Comparison of ENCODE assay signal across 16 mouse cellular contexts in the genomic region with DNA sequence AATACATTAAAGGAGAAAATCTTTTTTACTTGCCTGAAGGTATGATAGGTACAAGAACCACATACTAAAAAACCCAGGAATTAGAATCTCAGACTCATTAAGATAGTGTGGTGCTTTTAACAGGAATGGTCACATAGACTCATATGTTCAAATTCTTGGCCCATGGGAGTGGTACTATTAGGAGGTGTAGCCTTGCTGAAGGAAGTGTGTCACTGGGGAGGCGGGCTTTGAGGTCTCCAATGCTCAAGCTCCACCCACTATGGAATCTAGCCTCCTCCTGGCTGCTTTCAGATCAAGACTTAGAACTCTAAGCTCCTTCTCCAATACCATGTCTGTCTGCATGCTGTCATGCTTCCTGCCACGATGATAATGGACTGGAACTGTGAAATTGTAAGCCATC. TPM values are rescaled to one million over a fixed set of nuclear protein-coding genes. Genes with fewer than 3 reads are reported as not detected.
DNase-seq lines count a peak whose midpoint lies in the region; ATAC-seq and TF ChIP-seq lines count a peak whose summit lies in the region.
"Had no signal": no experiment of that assay in that cellular context is flagged by ENCODE, and none has a peak within 500 bp of the region (broad histone marks: within the 10 kb centered on the region; RNA-seq: fewer than 3 reads in every experiment).

No protein-coding gene starts in this region.

- H3K9me3 ChIP-seq in limb, embryonic 13.5 days: 0 out of 2 replicates have a peak, but pooled peaks cover 4% of the 10 kb centered on the region
- no peaks in the 10 kb centered on the region for H3K9me3 ChIP-seq in limb, embryonic 10.5 days (replicated peaks)
- no peaks in the 10 kb centered on the region for H3K9me3 ChIP-seq in forebrain, embryonic 11.5 days (ENCODE audit: control insufficient read depth, low read length)
- H3K9me3 ChIP-seq in forebrain, embryonic 15.5 days: no peaks in the 10 kb centered on the region
- H3K9me3 ChIP-seq: embryonic facial prominence, embryonic 10.5 days; G1E had no signal

- TF ChIP-seq POLR2A in brain, embryonic 14.5 days (IDR thresholded peaks at IDR 0.05; ENCODE audit: borderline replicate concordance, extremely low read depth, insufficient read depth, insufficient read length, poor library complexity, severe bottlenecking): no peak

- no peaks in the 10 kb centered on the region for H3K27me3 ChIP-seq in limb, embryonic 13.5 days
- H3K27me3 ChIP-seq in limb, embryonic 10.5 days (ENCODE audit: low read depth, poor library complexity, severe bottlenecking): no peaks in the 10 kb centered on the region
- no peaks in the 10 kb centered on the region for H3K27me3 ChIP-seq in forebrain, embryonic 11.5 days (ENCODE audit: control insufficient read depth, insufficient read depth, low read length)
- H3K27me3 ChIP-seq in forebrain, embryonic 15.5 days: no peaks in the 10 kb centered on the region
- H3K27me3 ChIP-seq: heart, embryonic 13.5 days had no signal

- H3K4me3 ChIP-seq in limb, embryonic 13.5 days: no peak overlapping the region
- no peak overlapping the region for H3K4me3 ChIP-seq in limb, embryonic 10.5 days
- no peak overlapping the region for H3K4me3 ChIP-seq in forebrain, embryonic 11.5 days (ENCODE audit: low read depth, low read length)
- H3K4me3 ChIP-seq in forebrain, embryonic 15.5 days: no peak overlapping the region
- H3K4me3 ChIP-seq: embryonic facial prominence, embryonic 10.5 days; heart, embryonic 13.5 days had no signal

- no peak for DNase-seq in limb, embryonic 10.5 days (ENCODE audit: low spot score)
- DNase-seq in 3T3-L1 (ENCODE audit: low read depth, low spot score) (peak; percentile 19), MN1 (ENCODE audit: low spot score) (peak; percentile 30)
- peak; percentile 3 for DNase-seq in brain, embryonic 14.5 days (ENCODE audit: low read depth)
- DNase-seq in forebrain, embryonic 11.5 days (ENCODE audit: low spot score): no peak
- DNase-seq: B cell, adult 2 months; gastrocnemius, postnatal 36 days had no signal

- peak; percentile 36; the same call in 1 of the 2 replicates for ATAC-seq in limb, embryonic 13.5 days (ENCODE audit: low FRiP score, low read depth)
- no peak for ATAC-seq in forebrain, embryonic 11.5 days (replicated peaks; ENCODE audit: low FRiP score)
- no peak for ATAC-seq in forebrain, embryonic 15.5 days (replicated peaks)
- ATAC-seq: CD4-positive, CD25-positive, alpha-beta regulatory T cell, adult 4 months; forebrain, embryonic 14.5 days had no signal

- H3K4me2 ChIP-seq in limb, embryonic 13.5 days (replicated peaks): no peak overlapping the region
- no peak overlapping the region for H3K4me2 ChIP-seq in forebrain, embryonic 11.5 days (ENCODE audit: low read depth, low read length, severe bottlenecking)
- no peak overlapping the region for H3K4me2 ChIP-seq in forebrain, embryonic 15.5 days (replicated peaks)
- H3K4me2 ChIP-seq: heart, embryonic 13.5 days had no signal

- 76% methylated on average over 2 of the region's 2 CpGs for WGBS in limb, embryonic 13.5 days
- 79% methylated on average over 2 of the region's 2 CpGs for WGBS in limb, embryonic 10.5 days
- WGBS in forebrain, embryonic 11.5 days: 85% methylated on average over 2 of the region's 2 CpGs
- 82% methylated on average over 2 of the region's 2 CpGs for WGBS in forebrain, embryonic 15.5 days

- H3K27ac ChIP-seq in limb, embryonic 13.5 days: no peak overlapping the region
- H3K27ac ChIP-seq in limb, embryonic 10.5 days: no peak overlapping the region
- no peak overlapping the region for H3K27ac ChIP-seq in forebrain, embryonic 11.5 days (ENCODE audit: low read depth, low read length)
- no peak overlapping the region for H3K27ac ChIP-seq in forebrain, embryonic 15.5 days (replicated peaks)
- H3K27ac ChIP-seq: embryonic facial prominence, embryonic 10.5 days; heart, embryonic 13.5 days had no signal

- H3K36me3 ChIP-seq in limb, embryonic 13.5 days: peaks cover 6% of the 10 kb centered on the region; the same call in 1 of the 2 replicates
- H3K36me3 ChIP-seq in limb, embryonic 10.5 days: peaks cover 15% of the 10 kb centered on the region
- no peaks in the 10 kb centered on the region for H3K36me3 ChIP-seq in forebrain, embryonic 11.5 days (ENCODE audit: control insufficient read depth, insufficient read depth, low read length)
- no peaks in the 10 kb centered on the region for H3K36me3 ChIP-seq in forebrain, embryonic 15.5 days

- H3K4me1 ChIP-seq in limb, embryonic 13.5 days: peaks cover 8% of the 10 kb centered on the region; the same call in 1 of the 2 replicates
- H3K4me1 ChIP-seq in limb, embryonic 10.5 days: no peaks in the 10 kb centered on the region
- H3K4me1 ChIP-seq in forebrain, embryonic 11.5 days (replicated peaks; ENCODE audit: control insufficient read depth, insufficient read depth, low read length): no peaks in the 10 kb centered on the region; the same call in 1 of the 2 replicates
- H3K4me1 ChIP-seq in forebrain, embryonic 15.5 days: no peaks in the 10 kb centered on the region
- H3K4me1 ChIP-seq: embryonic facial prominence, embryonic 10.5 days had no signal

- no peak for TF ChIP-seq CTCF in brain, embryonic 14.5 days (IDR thresholded peaks at IDR 0.05; ENCODE audit: borderline replicate concordance, extremely low read depth, insufficient read depth, insufficient read length)

- H3K9ac ChIP-seq in limb, embryonic 13.5 days: no peak overlapping the region
- H3K9ac ChIP-seq in forebrain, embryonic 11.5 days (ENCODE audit: low read length): no peak overlapping the region
- H3K9ac ChIP-seq in forebrain, embryonic 15.5 days (replicated peaks): no peak overlapping the region
- H3K9ac ChIP-seq: heart, embryonic 13.5 days had no signal

RNA-seq across cellular contexts. Expression of a gene that starts 17.9 kb away (rescaled TPM):
- polyA plus RNA-seq in limb, embryonic 13.5 days (2015; fragmentation: Nextera tagmentation; extraction: Ambion mirVana): 0.14 and 0.17 TPM in 2 replicates
- polyA plus RNA-seq in limb, embryonic 10.5 days (2016; fragmentation: Nextera tagmentation; extraction: Ambion mirVana): 0.11 and 0.40 TPM in 2 replicates
- not detected in 2 replicates for polyA plus RNA-seq in brain, embryonic 14.5 days (2012; rRNA removed)
- 0.15 and 0.16 TPM in 2 replicates for polyA plus RNA-seq in forebrain, embryonic 11.5 days (2014; fragmentation: Nextera tagmentation; extraction: Ambion mirVana)
- polyA plus RNA-seq in forebrain, embryonic 15.5 days (2015; fragmentation: Nextera tagmentation; extraction: Ambion mirVana): 0.10 and 0.14 TPM in 2 replicates
- polyA plus RNA-seq: embryonic facial prominence, embryonic 14.5 days; G1E; heart, postnatal 0 days had no signal

RNA-seq across cellular contexts. Expression of a gene that starts 27.1 kb away (rescaled TPM):
- 86.8 and 88.5 TPM in 2 replicates for polyA plus RNA-seq in limb, embryonic 13.5 days (2015; fragmentation: Nextera tagmentation; extraction: Ambion mirVana)
- 61.2 and 61.8 TPM in 2 replicates for polyA plus RNA-seq in limb, embryonic 10.5 days (2016; fragmentation: Nextera tagmentation; extraction: Ambion mirVana)
- 30.1 and 32.7 TPM in 2 replicates for polyA plus RNA-seq in brain, embryonic 14.5 days (2012; rRNA removed)
- polyA plus RNA-seq in forebrain, embryonic 11.5 days (2014; fragmentation: Nextera tagmentation; extraction: Ambion mirVana): 48.6 and 50.7 TPM in 2 replicates
- polyA plus RNA-seq in forebrain, embryonic 15.5 days (2015; fragmentation: Nextera tagmentation; extraction: Ambion mirVana): 54.6 and 57.2 TPM in 2 replicates

RNA-seq across cellular contexts. Expression of a gene that starts 52.5 kb away (rescaled TPM):
- 75.5 and 79.7 TPM in 2 replicates for polyA plus RNA-seq in limb, embryonic 13.5 days (2015; fragmentation: Nextera tagmentation; extraction: Ambion mirVana)
- polyA plus RNA-seq in limb, embryonic 10.5 days (2016; fragmentation: Nextera tagmentation; extraction: Ambion mirVana): 94.0 and 96.0 TPM in 2 replicates
- polyA plus RNA-seq in brain, embryonic 14.5 days (2012; rRNA removed): 155 and 179 TPM in 2 replicates
- 83.2 and 84.4 TPM in 2 replicates for polyA plus RNA-seq in forebrain, embryonic 11.5 days (2014; fragmentation: Nextera tagmentation; extraction: Ambion mirVana)
- 69.9 and 71.3 TPM in 2 replicates for polyA plus RNA-seq in forebrain, embryonic 15.5 days (2015; fragmentation: Nextera tagmentation; extraction: Ambion mirVana)

Comparison
In these comparisons a context has a peak if more than half of its experiments do, and no peak if none do; other contexts are left out.
1. DNase-seq: peak in 3T3-L1 (single experiment), MN1 (single experiment) and brain, embryonic 14.5 days (single experiment); none in limb, embryonic 10.5 days (single experiment) and forebrain, embryonic 11.5 days (single experiment).